ENCODE assay signal across 24 mouse cellular contexts in the genomic region with DNA sequence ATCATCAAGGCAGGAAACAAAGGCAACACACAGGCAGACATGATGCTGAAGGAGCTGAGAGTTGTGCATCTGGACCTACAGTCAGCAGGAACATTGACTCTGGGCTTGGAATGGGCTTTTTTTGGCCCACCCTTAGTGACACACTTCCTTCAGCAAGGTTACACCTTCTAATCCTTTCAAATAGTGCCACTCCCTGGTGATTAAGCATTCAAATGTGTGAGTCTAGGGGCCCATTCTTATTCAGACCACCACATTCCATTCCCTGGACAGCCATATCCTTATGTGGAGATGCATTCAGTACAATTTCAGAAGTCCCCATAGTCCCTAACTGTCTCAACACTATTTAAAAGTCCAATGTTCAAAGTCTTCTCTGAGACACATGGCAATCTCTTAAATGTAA. TPM values are rescaled to one million over a fixed set of nuclear protein-coding genes. Genes with fewer than 3 reads are reported as not detected.
"Had no signal": no experiment of that assay in that cellular context is flagged by ENCODE, and none has a peak within 500 bp of the region (broad histone marks: within the 10 kb centered on the region; RNA-seq: fewer than 3 reads in every experiment).

No protein-coding gene starts in this region.

- DNase-seq: retina, postnatal 1 day; right cerebral cortex, adult 18-20 months; right cerebral cortex, postnatal 14 days; right cerebral cortex, postnatal 25 days; right cerebral cortex, postnatal 4 days; spleen, adult 18-20 months; thymus, adult 18-20 months; thymus, adult 2 months; thymus, postnatal 14 days; thymus, postnatal 25 days; thymus, postnatal 36 days; thymus, postnatal 4 days had no signal

RNA-seq across cellular contexts. Expression of a gene that starts 3.2 kb away (rescaled TPM):
- total RNA-seq: neutrophil, adult 5-6 weeks had no signal
- polyA plus RNA-seq: neural tube, embryonic 13.5 days; neural tube, embryonic 14.5 days; neural tube, embryonic 15.5 days; small intestine, adult 2 months; spleen, adult 2 months; stomach, embryonic 14.5 days; stomach, embryonic 15.5 days; stomach, embryonic 16.5 days; stomach, postnatal 0 days; thymus, adult 2 months; urinary bladder, adult 2 months had no signal

RNA-seq across cellular contexts. Expression of a gene that starts 26.3 kb away (rescaled TPM):
- total RNA-seq: neutrophil, adult 5-6 weeks had no signal
- polyA plus RNA-seq: neural tube, embryonic 13.5 days; neural tube, embryonic 14.5 days; neural tube, embryonic 15.5 days; small intestine, adult 2 months; spleen, adult 2 months; stomach, embryonic 14.5 days; stomach, embryonic 15.5 days; stomach, embryonic 16.5 days; stomach, postnatal 0 days; thymus, adult 2 months; thymus, postnatal 0 days; urinary bladder, adult 2 months had no signal
